Mouse (Mus musculus) G1E (cell line): ENCODE measurements around the gene Hs1bp3.

Experiments
- CTCF ChIP-seq: IDR thresholded peaks from 2 replicates; pipeline ENCODE4 v1.5.1; 2012; ENCODE audit warnings: low read depth, low read length, inconsistent platforms, mixed read lengths
- GATA1 ChIP-seq: IDR thresholded peaks from 2 replicates; pipeline ENCODE4 v1.6.1; 2012; ENCODE audit warnings: borderline replicate concordance, low read length, inconsistent platforms, mixed read lengths

DNA sequence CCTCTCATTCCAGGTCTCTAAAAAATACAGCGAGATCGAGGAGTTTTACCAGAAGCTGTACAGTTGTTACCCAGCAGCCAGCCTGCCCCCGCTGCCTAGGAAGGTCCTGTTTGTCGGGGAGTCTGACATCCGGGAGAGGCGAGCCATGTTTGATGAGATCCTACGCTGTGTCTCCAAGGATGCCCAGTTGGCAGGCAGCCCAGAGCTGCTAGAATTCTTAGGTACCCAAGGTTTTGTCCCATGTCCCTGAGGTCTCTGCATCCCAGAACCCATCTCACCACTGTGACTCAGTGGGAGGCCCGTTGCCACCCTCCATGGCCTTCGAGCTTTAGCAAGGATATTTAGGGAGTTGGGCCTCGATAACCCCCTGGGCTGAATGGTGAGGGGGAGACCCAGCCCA, 8.3 kb downstream of the Hs1bp3 start:
- no peak for TF ChIP-seq CTCF
- TF ChIP-seq GATA1 = no peak
